In genomic region chr7:143757027-143757390, GRCm38 (mm10) we compare ENCODE assay signal across 8 mouse cellular contexts. TPM values are rescaled to one million over a fixed set of nuclear protein-coding genes. Genes with fewer than 3 reads are reported as not detected.
DNase-seq lines count a peak whose midpoint lies in the region; ATAC-seq and TF ChIP-seq lines count a peak whose summit lies in the region.

No protein-coding gene starts in this region.

- no peaks in the 10 kb centered on the region for H3K9me3 ChIP-seq in embryonic facial prominence, embryonic 10.5 days
- H3K9me3 ChIP-seq in stomach, embryonic 15.5 days: no peaks in the 10 kb centered on the region

- peak overlapping the region; percentile 55 for H3K4me3 ChIP-seq in embryonic facial prominence, embryonic 10.5 days
- peak overlapping the region; percentile 58 for H3K4me3 ChIP-seq in liver, adult 2 months (ENCODE audit: insufficient read depth, low read depth, low read length)
- peak overlapping the region; percentile 44 for H3K4me3 ChIP-seq in stomach, embryonic 15.5 days (replicated peaks)

- no peak for TF ChIP-seq CTCF in liver, adult 2 months (IDR thresholded peaks at IDR 0.05; ENCODE audit: low read depth, low read length)

- H3K27ac ChIP-seq in embryonic facial prominence, embryonic 10.5 days (replicated peaks): peak overlapping the region; percentile 66
- peak overlapping the region; percentile 49 for H3K27ac ChIP-seq in liver, adult 2 months (replicated peaks; ENCODE audit: insufficient read depth, low read depth, low read length)
- H3K27ac ChIP-seq in stomach, embryonic 15.5 days: no peak overlapping the region

- peak; percentile 90 for ATAC-seq in monocyte, adult 5-6 weeks (replicated peaks; ENCODE audit: insufficient number of reproducible peaks, low FRiP score, low TSS enrichment, poor library complexity, severe bottlenecking)
- ATAC-seq in stomach, embryonic 15.5 days (ENCODE audit: insufficient read depth, low FRiP score, low read depth): peak; percentile 78

- DNase-seq in 3T3-L1 (ENCODE audit: low read depth, low spot score): peak; percentile 80
- DNase-seq in adrenal gland, adult 8-10 months: peak; percentile 78
- DNase-seq in embryonic facial prominence, embryonic 10.5 days (ENCODE audit: low spot score): peak; percentile 82
- peak; percentile 74 for DNase-seq in heart, adult 8-10 months (ENCODE audit: low spot score)
- peak; percentile 77 to 81 for DNase-seq in kidney, adult 8-10 months
- peak; percentile 81 for DNase-seq in liver, adult 2 months (ENCODE audit: extremely low read depth, low read depth, low spot score)

- H3K79me2 ChIP-seq in liver, adult 2 months (ENCODE audit: control insufficient read depth, insufficient read depth, low read length): no peaks in the 10 kb centered on the region

- H3K9ac ChIP-seq in liver, adult 2 months (ENCODE audit: low read depth, low read length): peak overlapping the region; percentile 53
- no peak overlapping the region for H3K9ac ChIP-seq in stomach, embryonic 15.5 days

- TF ChIP-seq POLR2A in liver, adult 2 months (IDR thresholded peaks at IDR 0.05; ENCODE audit: extremely low read depth, insufficient read depth, low read length): peak; percentile 23; the same call in 1 of the 2 replicates

- H3K4me1 ChIP-seq in embryonic facial prominence, embryonic 10.5 days: peaks cover 16% of the 10 kb centered on the region
- peaks cover 27% of the 10 kb centered on the region for H3K4me1 ChIP-seq in liver, adult 2 months (ENCODE audit: control insufficient read depth, insufficient read depth, low read length)
- H3K4me1 ChIP-seq in stomach, embryonic 15.5 days: peaks cover 10% of the 10 kb centered on the region; the same call in 1 of the 2 replicates

- H3K36me3 ChIP-seq in embryonic facial prominence, embryonic 10.5 days (replicated peaks): no peaks in the 10 kb centered on the region
- H3K36me3 ChIP-seq in liver, adult 2 months (ENCODE audit: control insufficient read depth, insufficient read depth, low read length): no peaks in the 10 kb centered on the region
- H3K36me3 ChIP-seq in stomach, embryonic 15.5 days: no peaks in the 10 kb centered on the region

- peaks cover 60% of the 10 kb centered on the region for H3K27me3 ChIP-seq in embryonic facial prominence, embryonic 10.5 days (replicated peaks; ENCODE audit: low read depth, poor library complexity, severe bottlenecking)
- H3K27me3 ChIP-seq in liver, adult 2 months (ENCODE audit: control insufficient read depth, insufficient read depth, low read length): no peaks in the 10 kb centered on the region
- H3K27me3 ChIP-seq in stomach, embryonic 15.5 days (replicated peaks): 0 out of 2 replicates have a peak, but pooled peaks cover 4% of the 10 kb centered on the region

- WGBS in embryonic facial prominence, embryonic 10.5 days: 4% methylated on average over 15 of the region's 15 CpGs
- 1% methylated on average over 15 of the region's 15 CpGs for WGBS in liver, adult 2 months
- WGBS in stomach, embryonic 15.5 days: under 1% methylated on average over 15 of the region's 15 CpGs

- H3K4me2 ChIP-seq in stomach, embryonic 15.5 days: peak overlapping the region; percentile 94

RNA-seq across cellular contexts. Expression of gene Osbpl5, which starts 0.2 kb away (rescaled TPM):
- 10 to 100 TPM; 39.0 to 58.1 (median 45.3) TPM for total RNA-seq in adrenal gland, adult 8-10 months (2022)
- 15.8 and 16.8 TPM in 2 replicates for polyA plus RNA-seq in embryonic facial prominence, embryonic 10.5 days (2016; fragmentation: Nextera tagmentation; extraction: Ambion mirVana)
- 10 to 100 TPM; 17.1 to 29.4 (median 20.3) TPM for total RNA-seq in heart, adult 8-10 months (2022)
- 2.7 and 2.8 TPM in 2 replicates for total RNA-seq in liver, adult 2 months (2014; rRNA removed)
- polyA plus RNA-seq in liver, adult 2 months (2012; rRNA removed): 3.0 and 3.8 TPM in 2 replicates
- total RNA-seq in monocyte, adult 5-6 weeks (2017): 16.1 to 49.9 TPM (median 22.0 TPM) in 3 replicates
- 34.4 and 36.5 TPM in 2 replicates for polyA plus RNA-seq in stomach, embryonic 15.5 days (2015; fragmentation: Nextera tagmentation; extraction: Ambion mirVana)

RNA-seq across cellular contexts. Expression of gene Mrgprg, which starts 9.8 kb away (rescaled TPM):
- 1 to 10 TPM in 2 of 4 experiments, under 1 TPM in 2; 0.28 to 2.1 (median 0.78) TPM for total RNA-seq in adrenal gland, adult 8-10 months (2022)
- not detected in 2 replicates for polyA plus RNA-seq in embryonic facial prominence, embryonic 10.5 days (2016; fragmentation: Nextera tagmentation; extraction: Ambion mirVana)
- not detected for total RNA-seq in heart, adult 8-10 months (2022)
- total RNA-seq in liver, adult 2 months (2014; rRNA removed): not detected in 2 replicates
- polyA plus RNA-seq in liver, adult 2 months (2012; rRNA removed): 0.05 TPM in 1 of 2 replicates, not detected in the other
- total RNA-seq in monocyte, adult 5-6 weeks (2017): not detected in 3 replicates
- polyA plus RNA-seq in stomach, embryonic 15.5 days (2015; fragmentation: Nextera tagmentation; extraction: Ambion mirVana): not detected in 2 replicates

RNA-seq across cellular contexts. Expression of gene Mrgpre, which starts 27.3 kb away (rescaled TPM):
- total RNA-seq in adrenal gland, adult 8-10 months (2022): 1 to 10 TPM; 2.7 to 5.1 (median 3.9) TPM
- polyA plus RNA-seq in embryonic facial prominence, embryonic 10.5 days (2016; fragmentation: Nextera tagmentation; extraction: Ambion mirVana): 1.8 TPM in 2 replicates
- total RNA-seq in heart, adult 8-10 months (2022): 1 to 10 TPM; 1.6 to 1.8 (median 1.6) TPM
- 0.09 and 0.54 TPM in 2 replicates for total RNA-seq in liver, adult 2 months (2014; rRNA removed)
- polyA plus RNA-seq in liver, adult 2 months (2012; rRNA removed): 0.52 and 0.78 TPM in 2 replicates
- 0.29 to 0.32 TPM in 2 of 3 replicates, not detected in the other for total RNA-seq in monocyte, adult 5-6 weeks (2017)
- 0.90 and 1.6 TPM in 2 replicates for polyA plus RNA-seq in stomach, embryonic 15.5 days (2015; fragmentation: Nextera tagmentation; extraction: Ambion mirVana)
